Mouse (Mus musculus) urinary bladder, postnatal 4 days (tissue): ENCODE measurements around the gene Eif2ak3.
A peak's percentile ranks its signal among the peaks of the same experiment; 100 is the strongest.
"Not testable (repeated sequence)": the region's sequence is repeated elsewhere in the genome, so short reads cannot be mapped to it uniquely, and the experiment has no call there.

ENCODE experiments used
- DNase-seq, 2 experiments: peaks; one replicate each; pipeline ENCODE4 v3.0.0; 2021 to 2022; ENCODE audit warnings: low spot score in 2 of 2

Eif2ak3 gene

GRCm38 (mm10) chr6:70844002-70844804 lies at the start of gene Eif2ak3:
TSS of gene Eif2ak3 (plus strand) at chr6:70844515.
- peak; percentile 97 to 99 for DNase-seq

- no peak for DNase-seq
Observed at GRCm38 (mm10) chr6:70796940-70797339, 47.4 kb upstream of the Eif2ak3 start.

- DNase-seq, result peak in 1 of 2 experiments; percentile 36
Observed at GRCm38 (mm10) chr6:70797581-70798251, 46.6 kb upstream of the Eif2ak3 start.

GRCm38 (mm10) chr6:70804632-70805031 lies 39.7 kb upstream of the Eif2ak3 start:
- DNase-seq, result no peak

DNA sequence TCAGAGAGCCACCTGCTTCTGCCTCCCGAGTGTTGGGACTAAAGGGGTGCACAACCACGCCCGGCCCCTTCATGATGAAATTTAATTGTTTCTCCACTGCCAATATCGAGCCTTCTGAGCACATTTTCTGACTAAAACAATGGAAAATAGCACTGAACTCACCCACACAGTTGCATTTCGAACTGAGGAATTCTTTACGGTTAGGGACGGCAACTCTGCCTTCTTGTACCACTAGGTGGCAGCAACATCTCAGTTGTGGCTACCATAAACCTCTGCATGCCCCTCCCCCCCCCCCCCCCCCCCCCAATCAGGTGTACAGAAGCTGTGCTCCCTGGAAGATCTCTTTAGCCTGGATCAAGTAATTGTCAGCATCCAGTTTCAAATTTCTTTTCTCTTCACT lies 39.0 kb upstream of the Eif2ak3 start:
- no peak for DNase-seq

- peak in 1 of 2 experiments; percentile 63 for DNase-seq
Observed at GRCm38 (mm10) chr6:70805820-70806513, 38.3 kb upstream of the Eif2ak3 start.

- DNase-seq, result no peak
Observed at GRCm38 (mm10) chr6:70806514-70806912, 37.8 kb upstream of the Eif2ak3 start.

DNA sequence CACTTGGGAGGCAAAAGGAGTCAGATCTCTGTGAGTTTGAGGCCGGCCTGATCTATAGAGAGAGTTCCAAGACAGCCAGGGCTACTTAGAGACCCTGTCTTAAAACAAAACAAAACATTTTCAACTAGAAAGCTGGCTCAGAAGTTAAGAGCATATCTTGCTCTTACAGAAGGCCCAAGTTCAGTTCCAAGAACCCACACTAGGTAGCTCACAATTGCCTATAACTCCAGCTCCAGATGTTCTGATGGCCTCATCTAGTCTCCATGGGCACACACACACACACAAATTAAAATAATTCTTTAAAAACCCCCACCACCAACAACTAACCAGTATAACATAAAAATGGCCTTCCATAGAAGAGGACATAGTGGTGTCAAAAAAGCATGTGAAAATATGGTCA lies 33.8 kb upstream of the Eif2ak3 start:
- no peak for DNase-seq

- DNase-seq, result peak; percentile 60 to 80
Observed at GRCm38 (mm10) chr6:70811557-70812525, 32.5 kb upstream of the Eif2ak3 start.

DNA sequence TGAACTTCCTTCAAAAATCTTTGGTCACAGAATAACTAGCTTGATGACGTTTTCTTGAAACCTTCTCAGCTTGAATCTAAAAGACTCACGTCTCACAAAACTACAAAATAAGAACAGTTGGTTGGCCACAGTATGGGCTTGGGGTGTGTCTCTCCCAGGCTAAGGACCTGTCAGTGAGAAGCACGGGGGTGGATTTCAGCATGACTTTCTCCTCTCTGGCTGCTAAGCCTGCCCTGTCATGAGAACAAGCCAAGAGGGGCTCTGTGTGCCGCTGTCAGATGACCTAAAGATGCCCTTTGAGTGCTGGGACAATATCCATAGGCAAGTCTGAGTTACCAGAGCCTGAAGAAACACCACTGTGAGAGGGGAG lies 31.8 kb upstream of the Eif2ak3 start:
- no peak for DNase-seq

DNA sequence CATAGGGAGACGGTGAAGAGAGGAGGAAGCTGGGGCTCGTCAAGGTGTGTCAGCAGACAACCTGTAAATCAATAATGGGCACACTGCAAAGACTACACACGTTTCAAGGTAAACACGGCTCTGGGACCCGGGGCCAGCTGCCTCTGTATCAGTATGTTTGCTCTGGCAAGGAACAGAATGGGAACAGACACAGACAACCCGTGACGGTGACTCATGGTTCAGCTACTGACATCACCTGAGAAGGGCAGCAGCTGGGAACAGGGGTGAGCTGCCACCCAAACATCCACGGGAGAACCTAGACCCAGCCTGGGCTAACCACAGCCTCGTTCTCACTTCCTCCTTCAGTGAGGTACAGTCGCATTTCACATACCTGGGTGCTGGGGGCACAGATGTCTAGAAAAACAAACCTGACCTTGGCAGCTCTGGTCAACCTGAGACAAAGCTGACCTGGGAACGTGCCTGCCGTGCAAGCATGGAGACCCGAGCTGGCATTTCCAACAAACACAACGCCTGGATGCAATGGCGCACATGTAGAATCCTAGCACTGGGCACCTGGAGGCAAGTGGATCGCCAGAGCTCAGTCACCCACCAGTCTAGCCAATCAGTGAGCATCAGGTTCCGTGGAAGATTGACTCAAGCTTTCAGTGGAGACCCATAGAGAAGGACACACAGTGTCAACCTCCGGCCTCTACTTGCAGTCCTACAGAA lies 30.2 kb upstream of the Eif2ak3 start:
- no peak for DNase-seq

DNA sequence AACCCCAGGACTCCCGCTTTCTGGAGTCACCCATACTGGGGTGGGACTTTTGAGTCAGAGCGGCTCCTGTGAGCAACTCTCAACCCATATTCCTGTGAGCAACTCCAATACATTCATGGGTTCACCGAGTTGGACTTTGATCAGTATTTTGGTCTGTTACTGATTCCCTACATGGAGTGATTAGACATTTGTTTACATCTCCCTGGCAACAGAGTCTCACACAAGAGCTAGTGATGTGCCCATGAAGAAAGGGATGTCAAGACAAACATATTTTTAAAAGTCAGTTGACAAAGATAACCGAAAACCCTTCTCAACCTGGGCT lies 29.7 kb upstream of the Eif2ak3 start:
- DNase-seq, result no peak

- no peak for DNase-seq
Observed at GRCm38 (mm10) chr6:70815471-70815870, 28.8 kb upstream of the Eif2ak3 start.

GRCm38 (mm10) chr6:70821566-70821965 lies 22.7 kb upstream of the Eif2ak3 start:
- no peak for DNase-seq

GRCm38 (mm10) chr6:70822386-70822910 lies 21.9 kb upstream of the Eif2ak3 start:
- no peak for DNase-seq

DNA sequence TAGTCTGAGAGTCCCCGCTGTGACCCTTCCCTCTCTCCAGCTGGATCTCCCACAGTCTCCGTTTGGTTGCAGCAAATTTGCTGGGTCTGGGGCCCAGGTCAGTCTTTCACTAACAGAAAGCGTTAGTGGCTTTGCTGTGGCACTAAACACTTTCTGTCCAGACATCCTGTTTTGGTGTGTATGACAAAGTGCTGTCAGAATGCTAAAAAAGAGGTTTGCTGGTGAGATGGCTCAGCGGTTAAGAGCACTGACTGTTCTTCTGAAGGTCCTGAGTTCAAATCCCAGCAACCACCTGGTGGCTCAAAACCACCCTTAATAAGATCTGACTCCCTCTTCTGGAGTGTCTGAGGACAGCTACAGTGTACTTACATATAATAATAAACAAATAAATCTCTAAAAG lies 21.0 kb upstream of the Eif2ak3 start:
- DNase-seq, result not testable (repeated sequence)

- DNase-seq, result peak in 1 of 2 experiments; percentile 60
Observed at GRCm38 (mm10) chr6:70824085-70824986, 20.0 kb upstream of the Eif2ak3 start.

DNA sequence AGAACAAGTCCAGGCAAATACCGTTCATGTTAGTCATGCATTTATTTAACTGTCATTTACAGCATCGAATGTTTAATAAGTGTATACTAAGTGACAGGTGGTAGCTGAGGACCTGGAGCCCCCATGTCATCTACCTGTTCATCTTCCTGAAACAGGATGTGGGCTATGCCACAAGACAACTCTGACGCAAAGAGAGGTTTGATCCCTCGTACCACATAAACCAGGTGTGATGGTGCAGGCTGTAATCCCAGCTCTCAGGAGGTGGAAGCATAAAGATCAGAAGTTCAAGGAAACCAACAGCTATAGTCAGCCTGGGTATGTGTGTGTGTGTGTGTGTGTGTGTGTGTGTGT lies 19.4 kb upstream of the Eif2ak3 start:
- DNase-seq, result no peak

GRCm38 (mm10) chr6:70829451-70829850 lies 14.9 kb upstream of the Eif2ak3 start:
- DNase-seq, result no peak

GRCm38 (mm10) chr6:70830552-70830951 lies 13.8 kb upstream of the Eif2ak3 start:
- DNase-seq, result no peak
